Mouse (Mus musculus) limb, embryonic 11.5 days (tissue): ENCODE measurements around the gene 1810049J17Rik. TPM values are rescaled to one million over a fixed set of nuclear protein-coding genes. Genes with fewer than 3 reads are reported as not detected.

ENCODE experiments used
- polyA plus RNA-seq: library from polyadenylated mRNA; unstranded; fragments of >200 nt; fragmentation: Nextera tagmentation; extraction: Ambion mirVana; gene quantifications from 2 replicates; pipeline ENCODE4 v1.2.1, GENCODE M21; 2014

1810049J17Rik gene
- polyA plus RNA-seq, 1 experiment from 2014 or later, result 1.3 TPM

Other genes with a start within 250 kb of the 1810049J17Rik start
- gene Zfr, start 204.1 kb downstream of the 1810049J17Rik start, polyA plus RNA-seq, result 128 and 135 TPM in 2 replicates
- 24.8 TPM in 2 replicates for gene Mtmr12, start 116.9 kb downstream of the 1810049J17Rik start, polyA plus RNA-seq
- gene Golph3, start 449 bp downstream of the 1810049J17Rik start, polyA plus RNA-seq, result 107 and 111 TPM in 2 replicates